Mouse (Mus musculus) spleen, postnatal 36 days (tissue): ENCODE data around the gene Lrrc4.

Source experiments
- DNase-seq, 2 experiments: peaks; one replicate each; pipeline ENCODE4 v3.0.0; 2022; ENCODE audit warnings: low spot score in 2 of 2, mixed read lengths in 1 of 2

Gene Lrrc4

GRCm38 (mm10) chr6:28854598-28854997 lies 23.1 kb upstream of the Lrrc4 start:
- no peak for DNase-seq

GRCm38 (mm10) chr6:28853654-28854053 lies 22.1 kb upstream of the Lrrc4 start:
- DNase-seq, result no peak

GRCm38 (mm10) chr6:28853164-28853563 lies 21.6 kb upstream of the Lrrc4 start:
- DNase-seq, result no peak

- DNase-seq, result no peak
These were observed 20.8 kb upstream of the Lrrc4 start for GRCm38 (mm10) chr6:28852342-28852741.

GRCm38 (mm10) chr6:28850326-28850900 lies 18.9 kb upstream of the Lrrc4 start:
- DNase-seq, result no peak

GRCm38 (mm10) chr6:28849317-28849716 lies 17.8 kb upstream of the Lrrc4 start:
- no peak for DNase-seq

GRCm38 (mm10) chr6:28848891-28849290 lies 17.3 kb upstream of the Lrrc4 start:
- no peak for DNase-seq

GRCm38 (mm10) chr6:28848285-28848794 lies 16.8 kb upstream of the Lrrc4 start:
- DNase-seq, result no peak

- no peak for DNase-seq
These were observed 16.1 kb upstream of the Lrrc4 start for GRCm38 (mm10) chr6:28847616-28848015.

GRCm38 (mm10) chr6:28845610-28846009 lies 14.1 kb upstream of the Lrrc4 start:
- DNase-seq, result no peak

GRCm38 (mm10) chr6:28842375-28843276 lies 11.1 kb upstream of the Lrrc4 start:
- DNase-seq, result no peak

- DNase-seq, result no peak
These were observed 10.0 kb upstream of the Lrrc4 start for GRCm38 (mm10) chr6:28841569-28841968.

- no peak for DNase-seq
These were observed 5.1 kb upstream of the Lrrc4 start for GRCm38 (mm10) chr6:28836600-28836999.

GRCm38 (mm10) chr6:28834046-28834445 lies 2.5 kb upstream of the Lrrc4 start:
- no peak for DNase-seq

- DNase-seq, result no peak
These were observed 1.9 kb upstream of the Lrrc4 start for GRCm38 (mm10) chr6:28833380-28833822.

- no peak for DNase-seq
These were observed 1.3 kb upstream of the Lrrc4 start for GRCm38 (mm10) chr6:28832751-28833291.

GRCm38 (mm10) chr6:28831854-28832750 lies 555 bp upstream of the Lrrc4 start:
- DNase-seq, result no peak

- DNase-seq, result no peak
These were observed 1.2 kb downstream of the Lrrc4 start for GRCm38 (mm10) chr6:28830306-28830705.

- DNase-seq, result no peak
These were observed 3.0 kb downstream of the Lrrc4 start for GRCm38 (mm10) chr6:28828593-28828992.

GRCm38 (mm10) chr6:28827565-28827964 lies 4.0 kb downstream of the Lrrc4 start:
- DNase-seq, result no peak

- DNase-seq, result no peak
These were observed 4.7 kb downstream of the Lrrc4 start for GRCm38 (mm10) chr6:28826689-28827389.
